Mouse (Mus musculus) embryonic facial prominence, embryonic 10.5 days (tissue): ENCODE results near the gene Plpp3. TPM values are rescaled to one million over a fixed set of nuclear protein-coding genes. Genes with fewer than 3 reads are reported as not detected.

Source experiments
- DNase-seq: peaks from one replicate; pipeline ENCODE4 v3.0.0-alpha.2; 2017; ENCODE audit warnings: low spot score
- H3K27ac ChIP-seq: fragments of 300-500 bp; sonication (generic); replicated peaks from 2 replicates; pipeline ENCODE4 v1.5.1; 2016; ENCODE audit warnings: mild to moderate bottlenecking
- H3K27me3 ChIP-seq: fragments of 300-500 bp; sonication (generic); replicated peaks from 2 replicates; pipeline ENCODE4 v1.6.1; 2016; ENCODE audit warnings: low read depth, mild to moderate bottlenecking; ENCODE audit not compliant: poor library complexity, severe bottlenecking
- H3K36me3 ChIP-seq: fragments of 300-500 bp; sonication (generic); replicated peaks from 2 replicates; pipeline ENCODE4 v1.6.1; 2016; ENCODE audit warnings: mild to moderate bottlenecking, moderate library complexity
- H3K4me1 ChIP-seq: fragments of 300-500 bp; sonication (generic); 2 replicates; pipeline ENCODE4 v1.6.1; 2016
- H3K4me3 ChIP-seq: fragments of 300-500 bp; sonication (generic); 2 replicates; pipeline ENCODE4 v1.5.1; 2016; ENCODE audit warnings: mild to moderate bottlenecking, moderate library complexity
- H3K9me3 ChIP-seq: fragments of 300-500 bp; sonication (generic); 2 replicates; pipeline ENCODE4 v1.6.1; 2016; ENCODE audit warnings: mild to moderate bottlenecking
- WGBS: fragments of 180-500 bp; shearing (Covaris S2); methylation state at CpG from one replicate; pipeline ENCODE4 v1.1.7; 2016; 5-methylcytosine and 5-hydroxymethylcytosine counted together
- polyA plus RNA-seq: library from polyadenylated mRNA; unstranded; fragments of >200 nt; fragmentation: Nextera tagmentation; extraction: Ambion mirVana; gene quantifications from 2 replicates; pipeline ENCODE4 v1.2.1, GENCODE M21; 2016

Plpp3 gene
- polyA plus RNA-seq, 1 experiment from 2014 or later = 77.1 TPM

GRCm38 (mm10) chr4:105162014-105162413 lies 4.9 kb downstream of the Plpp3 start:
- H3K9me3 ChIP-seq = no peaks in the 10 kb centered on the region
- H3K27me3 ChIP-seq = no peaks in the 10 kb centered on the region
- peaks cover 67% of the 10 kb centered on the region for H3K4me1 ChIP-seq
- DNase-seq = no peak
- H3K4me3 ChIP-seq = no peak overlapping the region
- H3K36me3 ChIP-seq = peaks cover 49% of the 10 kb centered on the region
- WGBS = 68% methylated on average over 6 of the region's 6 CpGs
- H3K27ac ChIP-seq = no peak overlapping the region

- WGBS = 48% methylated on average over 2 of the region's 2 CpGs
- peaks cover 69% of the 10 kb centered on the region for H3K4me1 ChIP-seq
- DNase-seq = no peak
Observed at GRCm38 (mm10) chr4:105162676-105163075, 5.5 kb downstream of the Plpp3 start.

GRCm38 (mm10) chr4:105163981-105164411 lies 6.8 kb downstream of the Plpp3 start:
- Histone ChIP-seq H3K4me1 (peaks cover 77% of the 10 kb centered on the region), H3K27ac (no peak overlapping the region), H3K36me3 (peaks cover 60% of the 10 kb centered on the region), H3K27me3 (no peaks in the 10 kb centered on the region), H3K9me3 (no peaks in the 10 kb centered on the region), H3K4me3 (no peak overlapping the region)
- no peak for DNase-seq
- WGBS = 47% methylated on average over 4 of the region's 4 CpGs

More at GRCm38 (mm10) chr4:105162676-105163075, 5.5 kb downstream of the Plpp3 start:
- H3K27ac ChIP-seq = no peak overlapping the region
- no peaks in the 10 kb centered on the region for H3K9me3 ChIP-seq
- H3K36me3 ChIP-seq = peaks cover 52% of the 10 kb centered on the region
- no peaks in the 10 kb centered on the region for H3K27me3 ChIP-seq
- H3K4me3 ChIP-seq = no peak overlapping the region

- no peak for DNase-seq
- no peaks in the 10 kb centered on the region for H3K27me3 ChIP-seq
- no peak overlapping the region for H3K4me3 ChIP-seq
- no peak overlapping the region for H3K27ac ChIP-seq
- peaks cover 60% of the 10 kb centered on the region for H3K36me3 ChIP-seq
- peaks cover 77% of the 10 kb centered on the region for H3K4me1 ChIP-seq
- 93% methylated on average over 6 of the region's 6 CpGs for WGBS
- no peaks in the 10 kb centered on the region for H3K9me3 ChIP-seq
Observed at GRCm38 (mm10) chr4:105164952-105165351, 7.8 kb downstream of the Plpp3 start.

- H3K9me3 ChIP-seq = no peaks in the 10 kb centered on the region
- H3K27ac ChIP-seq = peak overlapping the region; percentile 27
- WGBS = 50% methylated on average over 7 of the region's 7 CpGs
- no peak overlapping the region for H3K4me3 ChIP-seq
- no peaks in the 10 kb centered on the region for H3K27me3 ChIP-seq
- no peak for DNase-seq
- H3K4me1 ChIP-seq = peaks cover 58% of the 10 kb centered on the region
- peaks cover 56% of the 10 kb centered on the region for H3K36me3 ChIP-seq
Observed at GRCm38 (mm10) chr4:105169093-105169571, 12.0 kb downstream of the Plpp3 start.

- no peaks in the 10 kb centered on the region for H3K9me3 ChIP-seq
- peaks cover 56% of the 10 kb centered on the region for H3K36me3 ChIP-seq
- peaks cover 59% of the 10 kb centered on the region for H3K4me1 ChIP-seq
- WGBS = 52% methylated on average over 16 of the region's 16 CpGs
- H3K4me3 ChIP-seq = no peak overlapping the region
- H3K27me3 ChIP-seq = no peaks in the 10 kb centered on the region
- DNase-seq = no peak
- H3K27ac ChIP-seq = peak overlapping the region; percentile 51
Observed at GRCm38 (mm10) chr4:105169826-105170810, 13.0 kb downstream of the Plpp3 start.

GRCm38 (mm10) chr4:105170811-105171401 lies 13.8 kb downstream of the Plpp3 start:
- H3K4me3 ChIP-seq = peak overlapping the region; percentile 1; the same call in 1 of the 2 replicates
- peaks cover 62% of the 10 kb centered on the region for H3K4me1 ChIP-seq
- WGBS = 44% methylated on average over 9 of the region's 9 CpGs
- no peaks in the 10 kb centered on the region for H3K9me3 ChIP-seq
- peaks cover 60% of the 10 kb centered on the region for H3K36me3 ChIP-seq
- no peaks in the 10 kb centered on the region for H3K27me3 ChIP-seq
- H3K27ac ChIP-seq = peak overlapping the region; percentile 31
- no peak for DNase-seq

GRCm38 (mm10) chr4:105171432-105171831 lies 14.3 kb downstream of the Plpp3 start:
- peak overlapping the region; percentile 1; the same call in 1 of the 2 replicates for H3K4me3 ChIP-seq
- peaks cover 62% of the 10 kb centered on the region for H3K36me3 ChIP-seq
- H3K9me3 ChIP-seq = no peaks in the 10 kb centered on the region
- 71% methylated on average over 3 of the region's 3 CpGs for WGBS
- H3K27ac ChIP-seq = peak overlapping the region; percentile 31
- no peak for DNase-seq
- no peaks in the 10 kb centered on the region for H3K27me3 ChIP-seq
- peaks cover 65% of the 10 kb centered on the region for H3K4me1 ChIP-seq

- no peaks in the 10 kb centered on the region for H3K9me3 ChIP-seq
- H3K36me3 ChIP-seq = peaks cover 73% of the 10 kb centered on the region
- H3K27me3 ChIP-seq = no peaks in the 10 kb centered on the region
- H3K4me1 ChIP-seq = peaks cover 57% of the 10 kb centered on the region
- 59% methylated on average over 4 of the region's 4 CpGs for WGBS
- DNase-seq = peak; percentile 29
- H3K4me3 ChIP-seq = no peak overlapping the region
- H3K27ac ChIP-seq = 0 out of 2 replicates have a peak overlapping the region, but pooled peaks have one; percentile 40
Observed at GRCm38 (mm10) chr4:105174778-105175177, 17.6 kb downstream of the Plpp3 start.

GRCm38 (mm10) chr4:105175255-105176035 lies 18.3 kb downstream of the Plpp3 start:
- Histone ChIP-seq H3K4me1 (peaks cover 57% of the 10 kb centered on the region), H3K36me3 (peaks cover 77% of the 10 kb centered on the region), H3K9me3 (no peaks in the 10 kb centered on the region), H3K4me3 (no peak overlapping the region), H3K27me3 (no peaks in the 10 kb centered on the region), H3K27ac (peak overlapping the region; percentile 57)
- 47% methylated on average over 16 of the region's 16 CpGs for WGBS
- peak; percentile 37 for DNase-seq

- no peaks in the 10 kb centered on the region for H3K9me3 ChIP-seq
- H3K4me1 ChIP-seq = peaks cover 61% of the 10 kb centered on the region
- H3K27ac ChIP-seq = peak overlapping the region; percentile 78
- H3K27me3 ChIP-seq = no peaks in the 10 kb centered on the region
- peak overlapping the region; percentile 23; the same call in 1 of the 2 replicates for H3K4me3 ChIP-seq
- WGBS = 25% methylated on average over 16 of the region's 16 CpGs
- peak; percentile 40 for DNase-seq
- peaks cover 55% of the 10 kb centered on the region for H3K36me3 ChIP-seq
Observed at GRCm38 (mm10) chr4:105181014-105181658, 24.0 kb downstream of the Plpp3 start.
